Comparison of ENCODE assay signal across 8 mouse cellular contexts in genomic region chr7:100307872-100308653, GRCm38 (mm10). TPM values are rescaled to one million over a fixed set of nuclear protein-coding genes. Genes with fewer than 3 reads are reported as not detected.
A peak's percentile ranks its signal among the peaks of the same experiment; 100 is the strongest.
DNase-seq lines count a peak whose midpoint lies in the region; ATAC-seq and TF ChIP-seq lines count a peak whose summit lies in the region.

No protein-coding gene starts in this region.

- 0 out of 2 replicates have a peak overlapping the region, but pooled peaks have one; percentile 20 for H3K27ac ChIP-seq in forebrain, embryonic 10.5 days
- peak overlapping the region; percentile 82 for H3K27ac ChIP-seq in midbrain, embryonic 15.5 days
- H3K27ac ChIP-seq in kidney, adult 2 months (ENCODE audit: insufficient read depth, low read depth, low read length), result no peak overlapping the region

- no peak for TF ChIP-seq CTCF in brain, embryonic 14.5 days (IDR thresholded peaks at IDR 0.05; ENCODE audit: borderline replicate concordance, extremely low read depth, insufficient read depth, insufficient read length)
- no peak for TF ChIP-seq CTCF in kidney, adult 2 months (conservative IDR thresholded peaks at IDR 0.05; ENCODE audit: insufficient read depth, insufficient read length, low read depth, low read length)
- no peak for TF ChIP-seq CTCF in lung, adult 2 months (IDR thresholded peaks at IDR 0.05; ENCODE audit: insufficient read depth, low read length)

- peak; percentile 94 for DNase-seq in brain, embryonic 14.5 days (ENCODE audit: low read depth)
- DNase-seq in forebrain, embryonic 10.5 days (ENCODE audit: extremely low spot score, low spot score), result peak; percentile 30
- peak; percentile 73 for DNase-seq in layer of hippocampus, adult 9-11 months
- no peak for DNase-seq in spleen, postnatal 14 days (ENCODE audit: low spot score in 2 of 2)
- no peak for DNase-seq in kidney, adult 2 months
- DNase-seq in lung, adult 2 months, result no peak

- H3K9me3 ChIP-seq in forebrain, embryonic 10.5 days, result no peaks in the 10 kb centered on the region
- H3K9me3 ChIP-seq in midbrain, embryonic 15.5 days, result no peaks in the 10 kb centered on the region

- 64% methylated on average over 6 of the region's 6 CpGs for WGBS in forebrain, embryonic 10.5 days
- WGBS in midbrain, embryonic 15.5 days, result 47% methylated on average over 6 of the region's 6 CpGs
- WGBS in kidney, adult 2 months, result 69% methylated on average over 6 of the region's 6 CpGs
- 82% methylated on average over 6 of the region's 6 CpGs for WGBS in lung, adult 2 months

- peaks cover 29% of the 10 kb centered on the region for H3K4me1 ChIP-seq in forebrain, embryonic 10.5 days
- H3K4me1 ChIP-seq in midbrain, embryonic 15.5 days, result peaks cover 43% of the 10 kb centered on the region
- H3K4me1 ChIP-seq in kidney, adult 2 months (ENCODE audit: control insufficient read depth, insufficient read depth, low read length), result no peaks in the 10 kb centered on the region
- no peaks in the 10 kb centered on the region for H3K4me1 ChIP-seq in lung, adult 2 months (ENCODE audit: control insufficient read depth, insufficient read depth, low read length)

- peak; percentile 96 for ATAC-seq in midbrain, embryonic 15.5 days (replicated peaks)
- no peak for ATAC-seq in megakaryocyte, adult 5-6 weeks (ENCODE audit: poor library complexity, severe bottlenecking)

- H3K27me3 ChIP-seq in forebrain, embryonic 10.5 days (ENCODE audit: poor library complexity, severe bottlenecking), result no peaks in the 10 kb centered on the region
- no peaks in the 10 kb centered on the region for H3K27me3 ChIP-seq in midbrain, embryonic 15.5 days (replicated peaks)
- no peaks in the 10 kb centered on the region for H3K27me3 ChIP-seq in kidney, adult 2 months (replicated peaks; ENCODE audit: control insufficient read depth, insufficient read depth, low read length)

- H3K4me2 ChIP-seq in midbrain, embryonic 15.5 days, result no peak overlapping the region

- no peak for TF ChIP-seq POLR2A in brain, embryonic 14.5 days (IDR thresholded peaks at IDR 0.05; ENCODE audit: borderline replicate concordance, extremely low read depth, insufficient read depth, insufficient read length, poor library complexity, severe bottlenecking)
- TF ChIP-seq POLR2A in kidney, adult 2 months (IDR thresholded peaks at IDR 0.05; ENCODE audit: low read depth, low read length), result no peak
- no peak for TF ChIP-seq POLR2A in lung, adult 2 months (IDR thresholded peaks at IDR 0.05; ENCODE audit: borderline replicate concordance, extremely low read depth, low read depth, low read length)

- no peak overlapping the region for H3K4me3 ChIP-seq in forebrain, embryonic 10.5 days
- H3K4me3 ChIP-seq in midbrain, embryonic 15.5 days, result no peak overlapping the region
- H3K4me3 ChIP-seq in kidney, adult 2 months (ENCODE audit: insufficient read depth, low read depth, low read length), result no peak overlapping the region
- H3K4me3 ChIP-seq in lung, adult 2 months (replicated peaks; ENCODE audit: extremely low read depth, low read depth, low read length), result no peak overlapping the region

- no peak overlapping the region for H3K9ac ChIP-seq in midbrain, embryonic 15.5 days

- H3K36me3 ChIP-seq in forebrain, embryonic 10.5 days (replicated peaks), result no peaks in the 10 kb centered on the region
- no peaks in the 10 kb centered on the region for H3K36me3 ChIP-seq in midbrain, embryonic 15.5 days (replicated peaks)
- H3K36me3 ChIP-seq in kidney, adult 2 months (ENCODE audit: control insufficient read depth, insufficient read depth, low read length), result no peaks in the 10 kb centered on the region

RNA-seq across cellular contexts. Expression of gene P4ha3, which starts 22.7 kb away (rescaled TPM):
- 7.8 and 22.0 TPM in 2 replicates for polyA plus RNA-seq in brain, embryonic 14.5 days (2012; rRNA removed)
- polyA plus RNA-seq in forebrain, embryonic 10.5 days (2016; fragmentation: Nextera tagmentation; extraction: Ambion mirVana), result 0.27 and 0.81 TPM in 2 replicates
- 6.5 and 6.8 TPM in 2 replicates for polyA plus RNA-seq in midbrain, embryonic 15.5 days (2015; fragmentation: Nextera tagmentation; extraction: Ambion mirVana)
- polyA plus RNA-seq in kidney, adult 2 months (2012; rRNA removed), result 0.19 and 0.22 TPM in 2 replicates
- 0.77 and 1.2 TPM in 2 replicates for polyA plus RNA-seq in lung, adult 2 months (2012; rRNA removed)
- not detected in 2 replicates for total RNA-seq in megakaryocyte, adult 5-6 weeks (2015)
- total RNA-seq in megakaryocyte, adult 5-6 weeks (2017), result not detected in 2 replicates

Comparison
In these comparisons a context has a peak if more than half of its experiments do, and no peak if none do; other contexts are left out.
1. DNase-seq: peak in brain, embryonic 14.5 days (single experiment), forebrain, embryonic 10.5 days (single experiment) and layer of hippocampus, adult 9-11 months (single experiment); none in spleen, postnatal 14 days (0 of 2), kidney, adult 2 months (single experiment) and lung, adult 2 months (single experiment).